Mouse (Mus musculus) limb, embryonic 14.5 days (tissue): ENCODE measurements around the gene Mns1. TPM values are rescaled to one million over a fixed set of nuclear protein-coding genes. Genes with fewer than 3 reads are reported as not detected.

Experiments used
- ATAC-seq: fragments of 200-750 bp; cut with Nextera tagmentation; 2 replicates; pipeline ENCODE4 v1.8.0; 2017; ENCODE audit warnings: low read depth, moderate number of reproducible peaks, moderate TSS enrichment; ENCODE audit not compliant: low FRiP score
- DNase-seq: peaks from one replicate; pipeline ENCODE4 v3.0.0-alpha.2; 2015; ENCODE audit warnings: low spot score
- H3K27ac ChIP-seq: fragments of 300-500 bp; sonication (generic); replicated peaks from 2 replicates; pipeline ENCODE4 v1.5.1; 2014; ENCODE audit warnings: low read depth, mild to moderate bottlenecking, low read length, moderate library complexity, mixed read lengths
- H3K27me3 ChIP-seq: fragments of 300-500 bp; sonication (generic); 2 replicates; pipeline ENCODE4 v1.6.1; 2014; ENCODE audit warnings: low read length, mixed read lengths; ENCODE audit not compliant: control insufficient read depth, insufficient read depth
- H3K36me3 ChIP-seq: fragments of 300-500 bp; sonication (generic); 2 replicates; pipeline ENCODE4 v1.6.1; 2014; ENCODE audit warnings: mild to moderate bottlenecking, low read length, moderate library complexity, mixed read lengths; ENCODE audit not compliant: control insufficient read depth, insufficient read depth
- H3K4me1 ChIP-seq: fragments of 300-500 bp; sonication (generic); 2 replicates; pipeline ENCODE4 v1.6.1; 2014; ENCODE audit warnings: antibody characterized with exemption, low read length, mixed read lengths; ENCODE audit not compliant: control insufficient read depth, insufficient read depth
- H3K4me2 ChIP-seq: fragments of 300-500 bp; sonication (generic); replicated peaks from 2 replicates; pipeline ENCODE4 v1.6.1; 2014; ENCODE audit warnings: low read depth, mild to moderate bottlenecking, low read length, moderate library complexity; ENCODE audit not compliant: severe bottlenecking
- H3K4me3 ChIP-seq: fragments of 300-500 bp; sonication (generic); replicated peaks from 2 replicates; pipeline ENCODE4 v1.5.1; 2014; ENCODE audit warnings: low read length
- H3K9ac ChIP-seq: fragments of 300-500 bp; sonication (generic); 2 replicates; pipeline ENCODE4 v1.6.1; 2014; ENCODE audit warnings: mild to moderate bottlenecking, low read depth, low read length, moderate library complexity; ENCODE audit not compliant: severe bottlenecking
- H3K9me3 ChIP-seq: fragments of 300-500 bp; sonication (generic); 2 replicates; pipeline ENCODE4 v1.6.1; 2016; ENCODE audit warnings: low read length; ENCODE audit not compliant: control insufficient read depth
- POLR2A ChIP-seq: fragments of 200-500 bp; IDR thresholded peaks from 2 replicates; pipeline ENCODE4 v1.8.0; 2012; ENCODE audit warnings: inconsistent platforms, mild to moderate bottlenecking, moderate library complexity, borderline replicate concordance; ENCODE audit not compliant: insufficient read depth, insufficient read length; ENCODE audit errors: extremely low read depth
- WGBS: fragments of 180-500 bp; shearing (Covaris S2); extraction: QIAGEN DNeasy Blood & Tissue Kit; methylation state at CpG from one replicate; pipeline ENCODE4 v1.1.7; 2014; 5-methylcytosine and 5-hydroxymethylcytosine counted together
- polyA plus RNA-seq, 2 experiments: library from polyadenylated mRNA; depleted of rRNA in 1 of 2; stranded (reverse) in 1 of 2; unstranded in 1 of 2; fragments of >200 nt; fragmentation: Nextera tagmentation in 1 of 2; extraction: Ambion mirVana in 1 of 2; gene quantifications; 2 replicates each; pipeline versions ENCODE4 v1.2.1 to v1.2.3; 2012 to 2014

The Mns1 gene
- polyA plus RNA-seq, 2 experiments, result 15.4 to 22.5 TPM

GRCm38 (mm10) chr9:72418443-72418842, 19.4 kb upstream of the Mns1 start:
- Histone ChIP-seq H3K27me3 (no peaks in the 10 kb centered on the region), H3K9me3 (no peaks in the 10 kb centered on the region), H3K9ac (no peak overlapping the region), H3K4me3 (no peak overlapping the region), H3K4me2 (no peak overlapping the region), H3K4me1 (peaks cover 7% of the 10 kb centered on the region; the same call in 1 of the 2 replicates), H3K27ac (no peak overlapping the region), H3K36me3 (no peaks in the 10 kb centered on the region)
- TF ChIP-seq POLR2A, result no peak
- no peak for ATAC-seq
- 86% methylated on average over 3 of the region's 3 CpGs for WGBS
- DNase-seq, result no peak

GRCm38 (mm10) chr9:72420490-72420889, 17.3 kb upstream of the Mns1 start:
- DNase-seq (no peak), ATAC-seq (no peak)
- Histone ChIP-seq H3K36me3 (no peaks in the 10 kb centered on the region), H3K9me3 (no peaks in the 10 kb centered on the region), H3K27me3 (no peaks in the 10 kb centered on the region), H3K9ac (no peak overlapping the region), H3K4me2 (no peak overlapping the region), H3K4me3 (no peak overlapping the region), H3K27ac (no peak overlapping the region), H3K4me1 (peaks cover 7% of the 10 kb centered on the region; the same call in 1 of the 2 replicates)
- TF ChIP-seq POLR2A, result no peak
- WGBS, result 69% methylated on average over 3 of the region's 3 CpGs

GRCm38 (mm10) chr9:72422284-72422683, 15.5 kb upstream of the Mns1 start:
- Histone ChIP-seq H3K9me3 (no peaks in the 10 kb centered on the region), H3K4me3 (no peak overlapping the region), H3K36me3 (no peaks in the 10 kb centered on the region), H3K27ac (no peak overlapping the region), H3K27me3 (no peaks in the 10 kb centered on the region), H3K4me2 (no peak overlapping the region), H3K4me1 (peaks cover 7% of the 10 kb centered on the region; the same call in 1 of the 2 replicates), H3K9ac (no peak overlapping the region)
- TF ChIP-seq POLR2A, result no peak
- ATAC-seq (no peak), DNase-seq (no peak)
- WGBS, result 63% methylated on average over 11 of the region's 11 CpGs

DNA sequence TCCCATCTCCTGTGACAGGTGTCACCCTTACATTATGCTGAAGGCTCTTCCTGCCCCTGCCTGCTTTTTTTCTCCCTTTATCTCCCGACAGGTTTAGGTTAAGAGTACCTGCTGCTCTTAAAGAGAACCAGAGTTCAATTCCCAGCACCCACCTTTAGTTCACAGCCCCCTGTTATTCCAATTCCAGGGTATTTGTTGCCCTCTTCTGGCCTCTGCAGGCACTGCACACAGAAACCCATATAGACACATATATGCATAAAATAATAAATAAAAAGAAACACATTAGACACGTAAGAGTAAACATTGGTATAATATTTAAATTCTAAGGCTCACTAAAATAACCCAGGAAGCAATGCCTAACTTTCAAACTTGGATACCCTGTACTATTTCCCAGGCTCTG, 15.1 kb upstream of the Mns1 start:
- 81% methylated on average over 2 of the region's 2 CpGs for WGBS
- H3K36me3 ChIP-seq, result no peaks in the 10 kb centered on the region

DNA sequence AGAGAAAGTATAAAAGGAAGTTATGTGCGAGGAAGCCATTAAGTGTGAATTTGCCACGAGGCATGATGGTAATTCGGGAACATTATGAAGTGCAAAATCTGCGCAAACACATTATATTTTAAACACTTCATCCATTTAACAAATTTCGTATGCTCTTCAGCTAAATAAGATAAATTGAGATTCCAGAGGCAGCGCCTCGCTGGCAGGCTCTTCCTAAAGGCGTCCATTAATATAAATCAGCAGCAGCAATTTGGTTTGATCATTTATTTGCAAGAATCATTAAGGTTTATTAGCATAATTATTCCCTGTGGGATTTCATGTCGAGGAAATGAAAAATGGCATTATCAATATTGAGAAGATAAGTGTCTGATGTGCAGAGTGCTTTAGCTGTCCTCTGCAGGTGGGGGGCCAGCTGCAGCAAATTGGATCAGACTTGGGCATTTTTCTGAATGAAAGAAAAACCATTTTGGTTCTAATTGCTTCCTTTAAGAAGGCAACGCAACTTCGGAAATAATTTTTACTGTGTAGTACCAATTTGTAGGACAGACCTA, 12.4 kb upstream of the Mns1 start:
- Histone ChIP-seq H3K27ac (no peak overlapping the region), H3K4me3 (no peak overlapping the region), H3K4me2 (no peak overlapping the region), H3K9ac (no peak overlapping the region), H3K27me3 (no peaks in the 10 kb centered on the region), H3K36me3 (no peaks in the 10 kb centered on the region), H3K9me3 (no peaks in the 10 kb centered on the region), H3K4me1 (peaks cover 7% of the 10 kb centered on the region; the same call in 1 of the 2 replicates)
- WGBS, result 59% methylated on average over 11 of the region's 11 CpGs
- ATAC-seq (no peak), DNase-seq (no peak)
- no peak for TF ChIP-seq POLR2A

More for the DNA sequence above, 15.1 kb upstream of the Mns1 start:
- TF ChIP-seq POLR2A, result no peak
- Histone ChIP-seq H3K9me3 (no peaks in the 10 kb centered on the region), H3K27ac (no peak overlapping the region), H3K4me3 (no peak overlapping the region), H3K4me2 (no peak overlapping the region), H3K9ac (no peak overlapping the region), H3K4me1 (peaks cover 7% of the 10 kb centered on the region; the same call in 1 of the 2 replicates), H3K27me3 (no peaks in the 10 kb centered on the region)
- no peak for ATAC-seq
- DNase-seq, result no peak
